Mouse (Mus musculus) limb, embryonic 11.5 days (tissue): ENCODE measurements at regions not wholly inside any gene's neighbourhood (a gene's known extent, or its start where the extent isn't known, plus 50 kb on each side); places are given as distances from the start of the nearest gene placed in this dataset.
A peak's percentile ranks its signal among the peaks of the same experiment; 100 is the strongest.

Experiments used
- ATAC-seq: fragments of 200-750 bp; cut with Nextera tagmentation; 2 replicates; pipeline ENCODE4 v1.8.0; 2017; ENCODE audit warnings: low read depth; ENCODE audit not compliant: insufficient number of reproducible peaks, low FRiP score, low TSS enrichment
- DNase-seq: peaks from one replicate; pipeline ENCODE4 v3.0.0-alpha.2; 2015; ENCODE audit warnings: low spot score
- H3K27ac ChIP-seq: fragments of 300-500 bp; sonication (generic); replicated peaks from 2 replicates; pipeline ENCODE4 v1.5.1; 2014; ENCODE audit warnings: low read depth, mild to moderate bottlenecking, low read length
- H3K27me3 ChIP-seq: fragments of 300-500 bp; sonication (generic); 2 replicates; pipeline ENCODE4 v1.6.1; 2014; ENCODE audit warnings: mild to moderate bottlenecking, low read length, mixed read lengths; ENCODE audit not compliant: control insufficient read depth, insufficient read depth
- H3K36me3 ChIP-seq: fragments of 300-500 bp; sonication (generic); 2 replicates; pipeline ENCODE4 v1.6.1; 2014; ENCODE audit warnings: mild to moderate bottlenecking, low read length, moderate library complexity, mixed read lengths; ENCODE audit not compliant: control insufficient read depth, insufficient read depth
- H3K4me1 ChIP-seq: fragments of 300-500 bp; sonication (generic); 2 replicates; pipeline ENCODE4 v1.6.1; 2014; ENCODE audit warnings: low read length, mixed read lengths; ENCODE audit not compliant: control insufficient read depth, insufficient read depth
- H3K4me2 ChIP-seq: fragments of 300-500 bp; sonication (generic); 2 replicates; pipeline ENCODE4 v1.6.1; 2014; ENCODE audit warnings: low read depth, mild to moderate bottlenecking, moderate library complexity; ENCODE audit not compliant: severe bottlenecking
- H3K4me3 ChIP-seq: fragments of 300-500 bp; sonication (generic); 2 replicates; pipeline ENCODE4 v1.5.1; 2014; ENCODE audit warnings: low read depth, low read length
- H3K9ac ChIP-seq: fragments of 300-500 bp; sonication (generic); 2 replicates; pipeline ENCODE4 v1.6.1; 2014; ENCODE audit warnings: mild to moderate bottlenecking, low read length
- H3K9me3 ChIP-seq: fragments of 300-500 bp; sonication (generic); 2 replicates; pipeline ENCODE4 v1.6.1; 2016; ENCODE audit warnings: low read length; ENCODE audit not compliant: control insufficient read depth
- WGBS: fragments of 180-500 bp; shearing (Covaris S2); extraction: QIAGEN DNeasy Blood & Tissue Kit; methylation state at CpG from one replicate; pipeline ENCODE4 v1.1.7; 2014; 5-methylcytosine and 5-hydroxymethylcytosine counted together

DNA sequence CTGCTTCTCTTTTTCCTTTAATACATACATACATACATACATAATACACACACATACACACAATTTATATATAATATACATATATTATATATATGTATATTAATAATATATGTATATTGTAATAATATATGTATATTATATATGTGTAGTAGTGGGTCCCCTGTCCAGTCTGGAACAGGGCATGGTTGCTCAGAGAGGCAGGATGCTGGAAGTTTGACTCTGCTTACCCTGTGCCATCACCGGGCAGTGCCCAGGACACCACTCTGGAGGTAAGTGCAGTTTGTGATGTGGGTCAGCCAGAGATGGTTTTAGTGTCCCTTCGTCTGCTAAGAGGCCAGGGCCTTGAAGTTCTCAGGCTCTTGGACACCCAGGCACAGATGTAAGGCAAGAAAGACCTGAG is 923.5 kb upstream of the Nrxn1 start:
- Histone ChIP-seq H3K4me2 (no peak overlapping the region), H3K4me3 (no peak overlapping the region), H3K9me3 (no peaks in the 10 kb centered on the region), H3K4me1 (no peaks in the 10 kb centered on the region), H3K36me3 (no peaks in the 10 kb centered on the region), H3K27ac (no peak overlapping the region), H3K9ac (no peak overlapping the region), H3K27me3 (no peaks in the 10 kb centered on the region)
- DNase-seq (no peak), ATAC-seq (0 out of 2 replicates have a peak, but pooled peaks have one; percentile 57)
- WGBS: 80% methylated on average over 2 of the region's 2 CpGs

DNA sequence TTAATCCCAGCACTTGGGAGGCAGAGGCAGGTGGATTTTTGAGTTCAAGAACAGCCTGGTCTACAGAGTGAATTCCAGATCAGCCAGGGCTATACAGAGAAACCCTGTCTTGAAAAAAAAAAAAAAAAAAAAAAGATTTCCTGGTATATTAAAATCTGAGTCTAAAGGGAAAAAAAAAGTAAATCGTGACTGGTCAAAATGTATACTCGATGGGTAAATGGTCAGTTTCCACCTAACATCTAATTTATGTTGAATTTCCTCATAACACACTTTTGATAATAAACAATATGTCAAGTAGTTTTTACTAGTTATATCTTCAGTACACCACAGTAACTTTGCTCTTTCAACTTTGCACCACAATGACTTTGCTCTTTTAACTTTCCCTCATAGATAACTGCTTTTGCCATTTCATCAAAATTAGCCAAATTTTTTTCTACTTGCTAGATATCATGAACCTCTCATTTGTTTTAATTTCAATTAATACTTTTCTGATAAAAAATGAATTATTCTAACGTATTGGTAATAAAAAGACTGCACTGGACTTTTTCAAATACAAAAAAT is 922.8 kb upstream of the Nrxn1 start:
- Histone ChIP-seq H3K4me3 (no peak overlapping the region), H3K36me3 (no peaks in the 10 kb centered on the region), H3K27me3 (no peaks in the 10 kb centered on the region), H3K4me1 (no peaks in the 10 kb centered on the region), H3K4me2 (no peak overlapping the region), H3K27ac (no peak overlapping the region), H3K9ac (no peak overlapping the region), H3K9me3 (no peaks in the 10 kb centered on the region)
- no peak for DNase-seq
- 79% methylated on average over 3 of the region's 3 CpGs for WGBS
- no peak for ATAC-seq

DNA sequence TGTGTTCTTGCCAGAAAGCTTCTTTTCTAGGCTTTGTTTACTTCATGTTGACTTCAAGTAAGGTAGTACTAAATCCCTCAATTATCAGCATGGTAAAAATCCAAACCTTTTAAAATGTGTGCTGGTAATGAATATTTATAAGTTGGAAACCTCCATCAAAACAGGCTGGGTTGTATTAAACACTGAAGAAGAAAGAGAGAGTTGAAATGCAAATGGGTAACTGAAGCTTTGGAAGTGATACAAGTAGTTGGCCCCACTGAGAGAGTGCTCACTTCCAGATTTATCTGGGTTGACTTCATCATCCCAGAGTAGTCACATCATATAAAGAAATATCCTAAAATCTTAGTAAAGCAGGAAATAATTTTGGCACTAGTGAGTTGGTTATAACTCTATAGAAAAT is 902.7 kb upstream of the Nrxn1 start:
- Histone ChIP-seq H3K27ac (no peak overlapping the region), H3K36me3 (no peaks in the 10 kb centered on the region), H3K9me3 (no peaks in the 10 kb centered on the region), H3K27me3 (no peaks in the 10 kb centered on the region), H3K4me1 (no peaks in the 10 kb centered on the region), H3K4me2 (no peak overlapping the region), H3K9ac (no peak overlapping the region), H3K4me3 (no peak overlapping the region)
- ATAC-seq (no peak), DNase-seq (no peak)

DNA sequence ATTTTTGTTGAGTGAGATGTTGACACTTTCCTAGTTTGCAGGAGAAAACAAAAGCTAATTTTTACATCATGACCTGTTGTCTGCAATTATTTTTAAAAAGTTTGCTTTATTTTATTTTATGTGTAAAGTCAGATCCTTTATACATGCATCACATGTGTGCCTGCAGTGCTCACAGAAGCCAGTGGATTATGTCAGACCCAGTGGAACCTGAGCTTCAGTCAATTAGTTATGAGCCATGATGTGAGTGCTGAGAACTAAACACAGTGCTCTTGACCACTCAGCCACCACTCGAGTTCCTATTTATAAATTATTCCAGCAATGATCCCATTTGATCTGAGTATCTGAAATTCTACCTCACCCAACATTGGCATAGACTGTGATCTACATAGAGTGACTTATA is 902.2 kb upstream of the Nrxn1 start:
- no peak for ATAC-seq

DNA sequence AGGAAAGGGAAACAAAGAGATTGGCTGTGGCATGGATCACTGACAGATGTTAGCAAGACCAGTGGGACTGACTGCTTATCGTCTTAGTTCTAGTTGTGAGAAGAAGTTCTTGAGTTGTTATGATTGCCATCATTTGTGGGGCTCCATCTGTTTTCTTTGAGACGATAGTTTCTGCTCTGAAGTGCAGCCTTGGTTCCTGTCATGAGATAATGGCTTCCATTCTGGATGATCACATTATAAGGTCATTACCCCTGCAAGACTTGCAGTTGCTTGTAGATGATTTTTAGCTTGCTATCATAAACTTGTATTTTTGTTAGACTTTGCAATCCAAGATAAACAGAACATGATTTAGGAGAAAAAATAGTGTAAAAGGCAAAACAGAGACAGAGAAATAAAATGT is 881.6 kb upstream of the Nrxn1 start:
- Histone ChIP-seq H3K27me3 (no peaks in the 10 kb centered on the region), H3K4me1 (no peaks in the 10 kb centered on the region), H3K27ac (no peak overlapping the region), H3K9me3 (no peaks in the 10 kb centered on the region), H3K9ac (no peak overlapping the region), H3K36me3 (no peaks in the 10 kb centered on the region), H3K4me3 (no peak overlapping the region), H3K4me2 (no peak overlapping the region)
- ATAC-seq: no peak
- DNase-seq: no peak
- WGBS: 69% methylated on average over 2 of the region's 2 CpGs

More for the DNA sequence above, 902.2 kb upstream of the Nrxn1 start:
- H3K27me3 ChIP-seq: no peaks in the 10 kb centered on the region
- H3K4me2 ChIP-seq: no peak overlapping the region
- no peak overlapping the region for H3K27ac ChIP-seq
- H3K4me3 ChIP-seq: no peak overlapping the region
- no peaks in the 10 kb centered on the region for H3K9me3 ChIP-seq
- 73% methylated on average over 1 of the region's 1 CpGs for WGBS
- no peak for DNase-seq
- no peaks in the 10 kb centered on the region for H3K4me1 ChIP-seq
- no peak overlapping the region for H3K9ac ChIP-seq
- no peaks in the 10 kb centered on the region for H3K36me3 ChIP-seq
